Mouse (Mus musculus): ENCODE data around the gene Gm49395. TPM values are rescaled to one million over a fixed set of nuclear protein-coding genes. Genes with fewer than 3 reads are reported as not detected.
A peak's percentile ranks its signal among the peaks of the same experiment; 100 is the strongest.

The Gm49395 gene
- polyA plus RNA-seq, 1 experiment from 2014 or later = 4.2 TPM

- H3K27ac ChIP-seq (replicated peaks; ENCODE audit: low read depth, low read length) = no peak overlapping the region
- H3K36me3 ChIP-seq (ENCODE audit: control insufficient read depth, insufficient read depth, low read length) = peaks cover 8% of the 10 kb centered on the region; the same call in 1 of the 2 replicates
- DNase-seq (no peak), ATAC-seq (ENCODE audit: low FRiP score, low TSS enrichment) (no peak)
- WGBS = 82% methylated on average over 3 of the region's 3 CpGs
- H3K9ac ChIP-seq (replicated peaks; ENCODE audit: low read length) = no peak overlapping the region
- H3K4me2 ChIP-seq (ENCODE audit: low read length) = no peak overlapping the region; the same call in 1 of the 2 replicates
- no peak overlapping the region for H3K4me3 ChIP-seq (replicated peaks; ENCODE audit: low read depth, low read length)
- H3K9me3 ChIP-seq (ENCODE audit: control insufficient read depth, low read length) = no peaks in the 10 kb centered on the region
- H3K27me3 ChIP-seq (ENCODE audit: control insufficient read depth, insufficient read depth, low read length) = no peaks in the 10 kb centered on the region
- H3K4me1 ChIP-seq (ENCODE audit: control insufficient read depth, insufficient read depth, low read length) = peaks cover 13% of the 10 kb centered on the region
Observed at GRCm38 (mm10) chr13:115091511-115091910, 10.2 kb downstream of the Gm49395 start.

GRCm38 (mm10) chr13:115090977-115091445, 10.7 kb downstream of the Gm49395 start:
- H3K4me3 ChIP-seq (replicated peaks; ENCODE audit: low read depth, low read length) = peak overlapping the region; percentile 69
- ATAC-seq (ENCODE audit: low FRiP score, low TSS enrichment) = no peak
- no peaks in the 10 kb centered on the region for H3K27me3 ChIP-seq (ENCODE audit: control insufficient read depth, insufficient read depth, low read length)
- peaks cover 13% of the 10 kb centered on the region for H3K4me1 ChIP-seq (ENCODE audit: control insufficient read depth, insufficient read depth, low read length)
- DNase-seq = no peak
- WGBS = 53% methylated on average over 9 of the region's 9 CpGs
- peak overlapping the region; percentile 75 for H3K4me2 ChIP-seq (ENCODE audit: low read length)
- H3K27ac ChIP-seq (replicated peaks; ENCODE audit: low read depth, low read length) = no peak overlapping the region
- H3K9me3 ChIP-seq (ENCODE audit: control insufficient read depth, low read length) = no peaks in the 10 kb centered on the region
- no peak overlapping the region for H3K9ac ChIP-seq (replicated peaks; ENCODE audit: low read length)
- H3K36me3 ChIP-seq (ENCODE audit: control insufficient read depth, insufficient read depth, low read length) = peaks cover 9% of the 10 kb centered on the region; the same call in 1 of the 2 replicates

- H3K4me2 ChIP-seq (ENCODE audit: low read length) = peak within 1 kb of the TSS; percentile 75
- peak within 1 kb of the TSS; percentile 77 for H3K9ac ChIP-seq (replicated peaks; ENCODE audit: low read length)
- DNase-seq = peak; percentile 97
- peak; percentile 97 for ATAC-seq (ENCODE audit: low FRiP score, low TSS enrichment)
- no peaks in the 10 kb centered on the region for H3K27me3 ChIP-seq (ENCODE audit: control insufficient read depth, insufficient read depth, low read length)
- under 1% methylated on average over 60 of the region's 60 CpGs for WGBS
- peak within 1 kb of the TSS; percentile 41; the same call in 1 of the 2 replicates for H3K27ac ChIP-seq (replicated peaks; ENCODE audit: low read depth, low read length)
- H3K4me1 ChIP-seq (ENCODE audit: control insufficient read depth, insufficient read depth, low read length) = peaks cover 13% of the 10 kb centered on the region
- H3K9me3 ChIP-seq (ENCODE audit: control insufficient read depth, low read length) = no peaks in the 10 kb centered on the region
- peak within 1 kb of the TSS; percentile 69 for H3K4me3 ChIP-seq (replicated peaks; ENCODE audit: low read depth, low read length)
- peaks cover 9% of the 10 kb centered on the region; the same call in 1 of the 2 replicates for H3K36me3 ChIP-seq (ENCODE audit: control insufficient read depth, insufficient read depth, low read length)
Observed at GRCm38 (mm10) chr13:115090069-115090976, 11.4 kb downstream of the Gm49395 start, which contains the start of gene Pelo. Pelo (minus strand) TSS chr13:115090186.

GRCm38 (mm10) chr13:115089395-115090025, 12.2 kb downstream of the Gm49395 start:
- H3K9ac ChIP-seq (replicated peaks; ENCODE audit: low read length) = peak overlapping the region; percentile 77
- WGBS = 11% methylated on average over 35 of the region's 35 CpGs
- H3K4me1 ChIP-seq (ENCODE audit: control insufficient read depth, insufficient read depth, low read length) = peaks cover 13% of the 10 kb centered on the region
- H3K36me3 ChIP-seq (ENCODE audit: control insufficient read depth, insufficient read depth, low read length) = peaks cover 9% of the 10 kb centered on the region; the same call in 1 of the 2 replicates
- H3K4me2 ChIP-seq (ENCODE audit: low read length) = peak overlapping the region; percentile 75
- no peaks in the 10 kb centered on the region for H3K27me3 ChIP-seq (ENCODE audit: control insufficient read depth, insufficient read depth, low read length)
- H3K4me3 ChIP-seq (replicated peaks; ENCODE audit: low read depth, low read length) = peak overlapping the region; percentile 69
- ATAC-seq (ENCODE audit: low FRiP score, low TSS enrichment) (peak; percentile 76), DNase-seq (peak; percentile 35)
- 0 out of 2 replicates have a peak overlapping the region, but pooled peaks have one; percentile 41 for H3K27ac ChIP-seq (replicated peaks; ENCODE audit: low read depth, low read length)
- H3K9me3 ChIP-seq (ENCODE audit: control insufficient read depth, low read length) = no peaks in the 10 kb centered on the region

- DNase-seq = no peak
- H3K4me3 ChIP-seq (replicated peaks; ENCODE audit: low read depth, low read length) = peak overlapping the region; percentile 69
- peaks cover 9% of the 10 kb centered on the region; the same call in 1 of the 2 replicates for H3K36me3 ChIP-seq (ENCODE audit: control insufficient read depth, insufficient read depth, low read length)
- H3K27me3 ChIP-seq (ENCODE audit: control insufficient read depth, insufficient read depth, low read length) = no peaks in the 10 kb centered on the region
- peak overlapping the region; percentile 77 for H3K9ac ChIP-seq (replicated peaks; ENCODE audit: low read length)
- ATAC-seq (ENCODE audit: low FRiP score, low TSS enrichment) = no peak
- H3K9me3 ChIP-seq (ENCODE audit: control insufficient read depth, low read length) = no peaks in the 10 kb centered on the region
- no peak overlapping the region for H3K27ac ChIP-seq (replicated peaks; ENCODE audit: low read depth, low read length)
- peak overlapping the region; percentile 75 for H3K4me2 ChIP-seq (ENCODE audit: low read length)
- WGBS = 71% methylated on average over 11 of the region's 11 CpGs
- peaks cover 13% of the 10 kb centered on the region for H3K4me1 ChIP-seq (ENCODE audit: control insufficient read depth, insufficient read depth, low read length)
Observed at GRCm38 (mm10) chr13:115089020-115089394, 12.7 kb downstream of the Gm49395 start.

GRCm38 (mm10) chr13:115085974-115086373, 15.7 kb downstream of the Gm49395 start:
- ATAC-seq (ENCODE audit: low FRiP score, low TSS enrichment) = no peak
- no peak overlapping the region for H3K27ac ChIP-seq (replicated peaks; ENCODE audit: low read depth, low read length)
- H3K4me3 ChIP-seq (replicated peaks; ENCODE audit: low read depth, low read length) = no peak overlapping the region
- no peaks in the 10 kb centered on the region for H3K9me3 ChIP-seq (ENCODE audit: control insufficient read depth, low read length)
- DNase-seq = no peak
- WGBS = 94% methylated on average over 6 of the region's 6 CpGs
- H3K36me3 ChIP-seq (ENCODE audit: control insufficient read depth, insufficient read depth, low read length) = peaks cover 9% of the 10 kb centered on the region; the same call in 1 of the 2 replicates
- no peak overlapping the region for H3K4me2 ChIP-seq (ENCODE audit: low read length)
- no peaks in the 10 kb centered on the region for H3K27me3 ChIP-seq (ENCODE audit: control insufficient read depth, insufficient read depth, low read length)
- H3K4me1 ChIP-seq (ENCODE audit: control insufficient read depth, insufficient read depth, low read length) = peaks cover 13% of the 10 kb centered on the region
- H3K9ac ChIP-seq (replicated peaks; ENCODE audit: low read length) = no peak overlapping the region

- 95% methylated on average over 7 of the region's 7 CpGs for WGBS
- no peaks in the 10 kb centered on the region for H3K4me1 ChIP-seq (ENCODE audit: control insufficient read depth, insufficient read depth, low read length)
Observed at GRCm38 (mm10) chr13:115082339-115082738, 19.4 kb downstream of the Gm49395 start.

GRCm38 (mm10) chr13:115079996-115080585, 21.6 kb downstream of the Gm49395 start:
- DNase-seq (no peak), ATAC-seq (ENCODE audit: low FRiP score, low TSS enrichment) (no peak)
- Histone ChIP-seq H3K9ac (replicated peaks; ENCODE audit: low read length) (no peak overlapping the region), H3K4me1 (ENCODE audit: control insufficient read depth, insufficient read depth, low read length) (no peaks in the 10 kb centered on the region), H3K4me2 (ENCODE audit: low read length) (no peak overlapping the region), H3K36me3 (ENCODE audit: control insufficient read depth, insufficient read depth, low read length) (no peaks in the 10 kb centered on the region), H3K9me3 (ENCODE audit: control insufficient read depth, low read length) (no peaks in the 10 kb centered on the region), H3K4me3 (replicated peaks; ENCODE audit: low read depth, low read length) (no peak overlapping the region), H3K27ac (replicated peaks; ENCODE audit: low read depth, low read length) (no peak overlapping the region), H3K27me3 (ENCODE audit: control insufficient read depth, insufficient read depth, low read length) (no peaks in the 10 kb centered on the region)
- WGBS = 96% methylated on average over 3 of the region's 3 CpGs

More at GRCm38 (mm10) chr13:115082339-115082738, 19.4 kb downstream of the Gm49395 start:
- no peak for ATAC-seq (ENCODE audit: low FRiP score, low TSS enrichment)
- H3K36me3 ChIP-seq (ENCODE audit: control insufficient read depth, insufficient read depth, low read length) = peaks cover 5% of the 10 kb centered on the region; the same call in 1 of the 2 replicates
- no peak for DNase-seq
- H3K27ac ChIP-seq (replicated peaks; ENCODE audit: low read depth, low read length) = no peak overlapping the region
- no peaks in the 10 kb centered on the region for H3K27me3 ChIP-seq (ENCODE audit: control insufficient read depth, insufficient read depth, low read length)
- no peaks in the 10 kb centered on the region for H3K9me3 ChIP-seq (ENCODE audit: control insufficient read depth, low read length)
- H3K4me2 ChIP-seq (ENCODE audit: low read length) = no peak overlapping the region
- H3K9ac ChIP-seq (replicated peaks; ENCODE audit: low read length) = no peak overlapping the region
- H3K4me3 ChIP-seq (replicated peaks; ENCODE audit: low read depth, low read length) = no peak overlapping the region

All from midbrain, embryonic 14.5 days (tissue).